Mouse (Mus musculus): Measurements from ENCODE around the gene Zfp420. TPM values are rescaled to one million over a fixed set of nuclear protein-coding genes. Genes with fewer than 3 reads are reported as not detected.

Gene Zfp420
- polyA plus RNA-seq, 1 experiment from 2014 or later, result 1.1 TPM

Small RNA genes within 50 kb of the gene (microRNA-seq; reads per million reads assigned to microRNA genes)
- gene Mir7668, result 1.2 reads per million

Other genes with a start within 250 kb of the Zfp420 start
- not detected in 2 replicates for gene Catsperg2, start 132.9 kb upstream of the Zfp420 start, polyA plus RNA-seq (2015; fragmentation: Nextera tagmentation; extraction: Ambion mirVana)
- 3.4 and 3.8 TPM in 2 replicates for gene Zfp84, start 91.4 kb upstream of the Zfp420 start, polyA plus RNA-seq (2015; fragmentation: Nextera tagmentation; extraction: Ambion mirVana)
- gene Zfp30, start 76.0 kb upstream of the Zfp420 start, polyA plus RNA-seq (2015; fragmentation: Nextera tagmentation; extraction: Ambion mirVana), result 0.72 and 0.86 TPM in 2 replicates
- 3.4 and 4.1 TPM in 2 replicates for gene Zfp790, start 43.9 kb upstream of the Zfp420 start, polyA plus RNA-seq (2015; fragmentation: Nextera tagmentation; extraction: Ambion mirVana)
- 0.68 and 0.77 TPM in 2 replicates for gene Zfp940, start 6.3 kb upstream of the Zfp420 start, polyA plus RNA-seq (2015; fragmentation: Nextera tagmentation; extraction: Ambion mirVana)
- 1.7 TPM in 2 replicates for gene Zfp27, start 46.6 kb downstream of the Zfp420 start, polyA plus RNA-seq (2015; fragmentation: Nextera tagmentation; extraction: Ambion mirVana)
- gene Zfp383, start 48.2 kb downstream of the Zfp420 start, polyA plus RNA-seq (2015; fragmentation: Nextera tagmentation; extraction: Ambion mirVana), result 0.44 and 0.50 TPM in 2 replicates
- gene Zfp74, start 94.1 kb downstream of the Zfp420 start, polyA plus RNA-seq (2015; fragmentation: Nextera tagmentation; extraction: Ambion mirVana), result 1.3 and 1.5 TPM in 2 replicates
- 8.1 and 8.2 TPM in 2 replicates for gene Zfp568, start 124.0 kb downstream of the Zfp420 start, polyA plus RNA-seq (2015; fragmentation: Nextera tagmentation; extraction: Ambion mirVana)
- 0.28 and 0.34 TPM in 2 replicates for gene Zfp14, start 191.4 kb downstream of the Zfp420 start, polyA plus RNA-seq (2015; fragmentation: Nextera tagmentation; extraction: Ambion mirVana)
- 1.2 TPM in 2 replicates for gene Zfp82, start 212.9 kb downstream of the Zfp420 start, polyA plus RNA-seq (2015; fragmentation: Nextera tagmentation; extraction: Ambion mirVana)
- gene Gm26920, start 230.4 kb downstream of the Zfp420 start, polyA plus RNA-seq (2015; fragmentation: Nextera tagmentation; extraction: Ambion mirVana), result not detected in 2 replicates
- 1.0 and 1.4 TPM in 2 replicates for gene Zfp566, start 230.5 kb downstream of the Zfp420 start, polyA plus RNA-seq (2015; fragmentation: Nextera tagmentation; extraction: Ambion mirVana)
- 14.4 and 14.7 TPM in 2 replicates for gene Zfp260, start 234.8 kb downstream of the Zfp420 start, polyA plus RNA-seq (2015; fragmentation: Nextera tagmentation; extraction: Ambion mirVana)